Comparison of ENCODE assay signal across 7 mouse cellular contexts in genomic region chr11:59947752-59948400, GRCm38 (mm10). TPM values are rescaled to one million over a fixed set of nuclear protein-coding genes. Genes with fewer than 3 reads are reported as not detected.
DNase-seq lines count a peak whose midpoint lies in the region; ATAC-seq and TF ChIP-seq lines count a peak whose summit lies in the region.

Gene Med9, plus strand, starts transcription at chr11:59948206.

- peak; percentile 98 for DNase-seq in adrenal gland, postnatal 14 days
- DNase-seq in embryonic facial prominence, embryonic 11.5 days (ENCODE audit: low spot score) = peak; percentile 97
- DNase-seq in heart, adult 11 months = peak; percentile 99
- DNase-seq in kidney, adult 2 months = peak; percentile 95
- peak; percentile 66 to 88 for DNase-seq in spleen, adult 2 months (ENCODE audit: low read depth in 1 of 2, low spot score in 2 of 2)

- H3K27ac ChIP-seq in embryonic facial prominence, embryonic 11.5 days (replicated peaks; ENCODE audit: low read depth, low read length) = peak within 1 kb of the TSS; percentile 44; the same call in 1 of the 2 replicates
- no peak within 1 kb of the TSS for H3K27ac ChIP-seq in kidney, adult 2 months (ENCODE audit: insufficient read depth, low read depth, low read length)
- H3K27ac ChIP-seq in limb, embryonic 12.5 days = peak within 1 kb of the TSS; percentile 67
- peak within 1 kb of the TSS; percentile 81 for H3K27ac ChIP-seq in midbrain, embryonic 15.5 days
- H3K27ac ChIP-seq in spleen, adult 2 months (ENCODE audit: insufficient read depth, low read length) = no peak within 1 kb of the TSS

- peak; percentile 92 for ATAC-seq in embryonic facial prominence, embryonic 11.5 days (replicated peaks; ENCODE audit: insufficient number of reproducible peaks, low FRiP score, low TSS enrichment, low read depth)
- peak; percentile 85 for ATAC-seq in limb, embryonic 12.5 days (ENCODE audit: insufficient number of reproducible peaks, insufficient read depth, low FRiP score, low TSS enrichment, low read depth)
- ATAC-seq in midbrain, embryonic 15.5 days (replicated peaks) = peak; percentile 97

- under 1% methylated on average over 43 of the region's 43 CpGs for WGBS in embryonic facial prominence, embryonic 11.5 days
- under 1% methylated on average over 43 of the region's 43 CpGs for WGBS in kidney, adult 2 months
- WGBS in limb, embryonic 12.5 days = 2% methylated on average over 43 of the region's 43 CpGs
- WGBS in midbrain, embryonic 15.5 days = under 1% methylated on average over 43 of the region's 43 CpGs
- WGBS in spleen, adult 2 months = 2% methylated on average over 43 of the region's 43 CpGs

- peak within 1 kb of the TSS; percentile 99 for H3K9ac ChIP-seq in embryonic facial prominence, embryonic 11.5 days (replicated peaks; ENCODE audit: low read length)
- H3K9ac ChIP-seq in limb, embryonic 12.5 days (replicated peaks) = peak within 1 kb of the TSS; percentile 96
- peak within 1 kb of the TSS; percentile 90 for H3K9ac ChIP-seq in midbrain, embryonic 15.5 days

- peak within 1 kb of the TSS; percentile 96 for H3K4me3 ChIP-seq in embryonic facial prominence, embryonic 11.5 days (ENCODE audit: low read depth, low read length)
- H3K4me3 ChIP-seq in kidney, adult 2 months (ENCODE audit: insufficient read depth, low read depth, low read length) = peak within 1 kb of the TSS; percentile 86
- H3K4me3 ChIP-seq in limb, embryonic 12.5 days (replicated peaks) = peak within 1 kb of the TSS; percentile 89
- H3K4me3 ChIP-seq in midbrain, embryonic 15.5 days = peak within 1 kb of the TSS; percentile 71
- H3K4me3 ChIP-seq in spleen, adult 2 months (ENCODE audit: extremely low read depth, insufficient read depth, insufficient read length) = peak within 1 kb of the TSS; percentile 79

- H3K9me3 ChIP-seq in embryonic facial prominence, embryonic 11.5 days (replicated peaks; ENCODE audit: control insufficient read depth, low read length) = no peaks in the 10 kb centered on the region
- no peaks in the 10 kb centered on the region for H3K9me3 ChIP-seq in limb, embryonic 12.5 days
- no peaks in the 10 kb centered on the region for H3K9me3 ChIP-seq in midbrain, embryonic 15.5 days

- no peaks in the 10 kb centered on the region for H3K27me3 ChIP-seq in embryonic facial prominence, embryonic 11.5 days (ENCODE audit: control insufficient read depth, insufficient read depth, low read length)
- no peaks in the 10 kb centered on the region for H3K27me3 ChIP-seq in kidney, adult 2 months (replicated peaks; ENCODE audit: control insufficient read depth, insufficient read depth, low read length)
- no peaks in the 10 kb centered on the region for H3K27me3 ChIP-seq in limb, embryonic 12.5 days
- no peaks in the 10 kb centered on the region for H3K27me3 ChIP-seq in midbrain, embryonic 15.5 days (replicated peaks)
- H3K27me3 ChIP-seq in spleen, adult 2 months (ENCODE audit: control insufficient read depth, insufficient read depth, low read length) = no peaks in the 10 kb centered on the region

- H3K36me3 ChIP-seq in embryonic facial prominence, embryonic 11.5 days (replicated peaks; ENCODE audit: control insufficient read depth, insufficient read depth, low read depth, low read length) = no peaks in the 10 kb centered on the region
- no peaks in the 10 kb centered on the region for H3K36me3 ChIP-seq in kidney, adult 2 months (ENCODE audit: control insufficient read depth, insufficient read depth, low read length)
- no peaks in the 10 kb centered on the region; the same call in 1 of the 2 replicates for H3K36me3 ChIP-seq in limb, embryonic 12.5 days
- no peaks in the 10 kb centered on the region for H3K36me3 ChIP-seq in midbrain, embryonic 15.5 days (replicated peaks)
- no peaks in the 10 kb centered on the region for H3K36me3 ChIP-seq in spleen, adult 2 months (ENCODE audit: control insufficient read depth, insufficient read depth, low read length)

- no peak for TF ChIP-seq POLR2A in kidney, adult 2 months (IDR thresholded peaks at IDR 0.05; ENCODE audit: low read depth, low read length)
- TF ChIP-seq POLR2A in spleen, adult 2 months (IDR thresholded peaks at IDR 0.05; ENCODE audit: low read depth, low read length) = no peak

- H3K4me1 ChIP-seq in embryonic facial prominence, embryonic 11.5 days (ENCODE audit: control insufficient read depth, insufficient read depth, low read length) = no peaks in the 10 kb centered on the region
- peaks cover 5% of the 10 kb centered on the region; the same call in 1 of the 2 replicates for H3K4me1 ChIP-seq in kidney, adult 2 months (ENCODE audit: control insufficient read depth, insufficient read depth, low read length)
- H3K4me1 ChIP-seq in limb, embryonic 12.5 days (replicated peaks) = peaks cover 16% of the 10 kb centered on the region; the same call in 1 of the 2 replicates
- H3K4me1 ChIP-seq in midbrain, embryonic 15.5 days = peaks cover 18% of the 10 kb centered on the region
- H3K4me1 ChIP-seq in spleen, adult 2 months (ENCODE audit: control insufficient read depth, insufficient read depth, insufficient read length) = no peaks in the 10 kb centered on the region; the same call in 1 of the 2 replicates

- peak within 1 kb of the TSS; percentile 82 for H3K4me2 ChIP-seq in embryonic facial prominence, embryonic 11.5 days (ENCODE audit: low read depth, low read length)
- peak within 1 kb of the TSS; percentile 84 for H3K4me2 ChIP-seq in limb, embryonic 12.5 days
- peak within 1 kb of the TSS; percentile 54 for H3K4me2 ChIP-seq in midbrain, embryonic 15.5 days

- TF ChIP-seq CTCF in kidney, adult 2 months (conservative IDR thresholded peaks at IDR 0.05; ENCODE audit: insufficient read depth, insufficient read length, low read depth, low read length) = no peak
- no peak for TF ChIP-seq CTCF in spleen, adult 2 months (IDR thresholded peaks at IDR 0.05; ENCODE audit: extremely low read depth, insufficient read depth, insufficient read length, insufficient replicate concordance)

RNA-seq across cellular contexts. Expression of gene Med9, which starts in this region (rescaled TPM):
- 27.0 and 27.8 TPM in 2 replicates for total RNA-seq in adrenal gland, postnatal 14 days (2021)
- polyA plus RNA-seq in embryonic facial prominence, embryonic 11.5 days (2014; fragmentation: Nextera tagmentation; extraction: Ambion mirVana) = 40.9 and 45.9 TPM in 2 replicates
- polyA plus RNA-seq in kidney, adult 2 months (2012; rRNA removed) = 20.4 and 25.7 TPM in 2 replicates
- 37.7 and 40.7 TPM in 2 replicates for polyA plus RNA-seq in limb, embryonic 12.5 days (2016; fragmentation: Nextera tagmentation; extraction: Ambion mirVana)
- 32.4 and 33.7 TPM in 2 replicates for polyA plus RNA-seq in midbrain, embryonic 15.5 days (2015; fragmentation: Nextera tagmentation; extraction: Ambion mirVana)
- polyA plus RNA-seq in spleen, adult 2 months (2012; rRNA removed) = 8.0 and 12.3 TPM in 2 replicates

Comparison
In these comparisons a context has a peak if more than half of its experiments do, and no peak if none do; other contexts are left out.
1. H3K27ac ChIP-seq: peak in embryonic facial prominence, embryonic 11.5 days (single experiment), limb, embryonic 12.5 days (single experiment) and midbrain, embryonic 15.5 days (single experiment); none in kidney, adult 2 months (single experiment) and spleen, adult 2 months (single experiment).
2. Peak in every context shown above with its lines, with median percentiles within 50 percentile points of each other: DNase-seq, ATAC-seq, H3K4me2 ChIP-seq, H3K4me3 ChIP-seq and H3K9ac ChIP-seq.